Mouse (Mus musculus): ENCODE data around the gene Xrn2. TPM values are rescaled to one million over a fixed set of nuclear protein-coding genes. Genes with fewer than 3 reads are reported as not detected.

Xrn2 gene
- polyA plus RNA-seq, 1 experiment: 8.0 TPM

DNA sequence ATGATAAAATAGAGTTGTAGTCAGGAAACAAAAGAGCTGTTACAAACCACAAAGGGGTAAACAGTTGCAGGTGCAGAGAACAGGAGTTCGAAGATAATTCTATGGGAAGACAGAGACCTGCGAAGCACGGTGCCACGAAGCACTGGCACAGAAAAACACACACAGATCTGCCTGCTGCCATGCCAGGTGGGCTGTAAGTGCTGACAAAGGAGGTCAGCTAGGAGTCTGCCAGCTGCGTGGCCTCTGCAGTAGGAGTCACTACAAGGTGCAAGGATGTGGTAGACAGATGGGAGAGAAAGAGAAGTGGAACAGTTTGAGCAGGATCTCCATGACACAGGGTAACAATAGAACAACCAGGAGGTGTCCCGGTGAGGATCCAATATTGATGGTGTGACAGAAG lies 114.6 kb downstream of the Xrn2 start:
- H3K36me3 ChIP-seq (ENCODE audit: control insufficient read depth, insufficient read depth, low read length): no peaks in the 10 kb centered on the region
- no peaks in the 10 kb centered on the region for H3K27me3 ChIP-seq (ENCODE audit: control insufficient read depth, insufficient read depth, low read length)
- no peak overlapping the region for H3K4me3 ChIP-seq (ENCODE audit: low read depth, low read length)
- WGBS: 81% methylated on average over 6 of the region's 6 CpGs
- TF ChIP-seq POLR2A (IDR thresholded peaks at IDR 0.05; ENCODE audit: low read depth, low read length) (no peak), CTCF (IDR thresholded peaks at IDR 0.05; ENCODE audit: extremely low read depth, insufficient read length, insufficient replicate concordance, low read depth, low read length) (no peak)
- no peaks in the 10 kb centered on the region for H3K4me1 ChIP-seq (ENCODE audit: control insufficient read depth, insufficient read depth, insufficient read length, low read length)
- H3K27ac ChIP-seq (ENCODE audit: insufficient read depth, low read depth, low read length): no peak overlapping the region

Other genes with a start within 250 kb of the Xrn2 start
- 0.46 and 0.76 TPM in 2 replicates for gene Kiz, start 157.1 kb upstream of the Xrn2 start, polyA plus RNA-seq (2012; rRNA removed)
- gene Nkx2-4, start 72.4 kb downstream of the Xrn2 start, polyA plus RNA-seq (2012; rRNA removed): not detected in 2 replicates
- gene Nkx2-2, start 181.2 kb downstream of the Xrn2 start, polyA plus RNA-seq (2012; rRNA removed): 2.4 and 3.0 TPM in 2 replicates